Mouse (Mus musculus) Patski (cell line): ENCODE measurements around the gene Cd79a. TPM values are rescaled to one million over a fixed set of nuclear protein-coding genes. Genes with fewer than 3 reads are reported as not detected.

ENCODE experiments used
- ATAC-seq: fragments of 100-300 bp; one replicate; pipeline ENCODE4 v1.8.0; 2021
- CTCF ChIA-PET: fragments of 350-600 bp; sonication (Branson Sonifier 250); formaldehyde crosslinking; loops from one replicate; lab custom pipeline; 2022; ENCODE audit warnings: inconsistent platforms; lab: Charles Lee
- POLR2A ChIA-PET: fragments of 350-600 bp; sonication (Branson Sonifier 250); formaldehyde crosslinking; loops from one replicate; lab custom pipeline; 2022; ENCODE audit warnings: antibody characterized with exemption, inconsistent platforms; lab: Charles Lee
- DNase-seq: peaks from one replicate; pipeline ENCODE4 v3.0.0-alpha.2; 2011; ENCODE audit warnings: low read depth, low spot score
- H3K27me3 ChIP-seq: fragments of 371-371 bp; one replicate; pipeline ENCODE4 v1.5.1; 2021
- CTCF ChIP-seq: fragments of 100-300 bp; IDR thresholded peaks from one replicate; pipeline ENCODE4 v1.5.1; 2021
- in situ Hi-C: fragments of 300-500 bp; cut with MboI; formaldehyde crosslinking; loops from 3 replicates; pipeline ENCODE4 v1.11.1; 2018; ENCODE audit warnings: low pct_unique_long_range_greater_than_20kb, mixed read lengths
- polyA plus RNA-seq: library from polyadenylated mRNA; unstranded; gene quantifications from one replicate; pipeline ENCODE4 v1.2.3, GENCODE M21; 2021

Cd79a gene
- polyA plus RNA-seq, 1 experiment from 2014 or later: not detected

DNA sequence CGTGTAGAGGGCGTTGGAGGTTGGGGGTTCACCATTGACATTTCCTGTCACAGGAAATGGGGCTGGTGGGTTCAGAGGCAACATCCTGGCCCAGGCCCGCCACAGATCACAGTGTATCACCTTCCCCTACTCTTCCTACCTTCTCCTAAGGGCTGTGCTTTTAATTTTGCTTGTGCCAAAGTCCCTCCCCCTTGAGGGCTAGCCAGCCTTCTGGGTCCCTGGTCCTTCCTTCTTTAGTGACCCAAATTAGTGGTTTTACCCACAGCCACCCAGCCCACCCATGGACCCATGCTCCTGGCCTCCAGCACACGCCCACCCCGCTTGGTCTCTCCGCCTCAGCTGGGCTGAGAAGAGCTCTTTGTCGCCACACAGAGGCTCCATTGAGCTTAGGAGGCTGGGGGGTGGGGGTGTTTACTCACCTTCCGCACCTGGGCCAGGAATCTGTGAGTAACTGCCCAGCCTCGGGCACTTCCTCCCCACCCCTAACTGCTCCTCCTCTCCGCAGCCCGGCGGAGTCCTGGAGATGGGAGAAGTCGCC, 10.1 kb downstream of the Cd79a start:
- H3K27me3 ChIP-seq: no peaks in the 10 kb centered on the region
- no peak for TF ChIP-seq CTCF
- ATAC-seq (no peak), DNase-seq (no peak)
- CTCF ChIA-PET: interaction anchor here (0.7 to 1.2 kb wide), 2 partner anchors 17 to 63 kb away, joined by 3 read pairs; no protein-coding TSS in a partner anchor
- in situ Hi-C loops: no loop called here
- POLR2A ChIA-PET: interaction anchor here (0.6 to 1.0 kb wide), 2 partner anchors 11 to 20 kb away, joined by 3 to 4 read pairs; no protein-coding TSS in a partner anchor

DNA sequence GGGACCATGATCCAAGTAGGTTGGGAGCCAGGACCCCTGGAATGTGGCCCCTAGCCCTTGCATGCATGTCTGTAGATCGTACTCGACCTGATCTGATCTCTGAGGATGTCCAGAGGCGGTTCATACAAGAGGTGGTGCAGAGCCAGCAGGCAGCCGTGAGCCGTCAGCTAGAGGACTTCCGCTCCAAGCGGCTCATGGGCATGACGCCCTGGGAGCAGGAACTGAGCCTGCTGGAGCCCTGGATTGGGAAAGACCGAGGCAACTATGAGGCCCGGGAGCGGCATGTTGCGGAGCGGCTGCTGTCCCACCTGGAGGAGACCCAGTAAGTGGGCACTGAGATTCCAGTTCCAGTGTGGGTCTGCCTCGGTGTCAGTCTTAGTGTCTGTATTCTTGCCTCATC, 15.3 kb downstream of the Cd79a start:
- no peak for ATAC-seq
- DNase-seq: no peak
- in situ Hi-C loops: no loop called here
- ChIA-PET CTCF (no interaction called here), POLR2A (no interaction called here)
- no peaks in the 10 kb centered on the region for H3K27me3 ChIP-seq
- TF ChIP-seq CTCF: no peak

DNA sequence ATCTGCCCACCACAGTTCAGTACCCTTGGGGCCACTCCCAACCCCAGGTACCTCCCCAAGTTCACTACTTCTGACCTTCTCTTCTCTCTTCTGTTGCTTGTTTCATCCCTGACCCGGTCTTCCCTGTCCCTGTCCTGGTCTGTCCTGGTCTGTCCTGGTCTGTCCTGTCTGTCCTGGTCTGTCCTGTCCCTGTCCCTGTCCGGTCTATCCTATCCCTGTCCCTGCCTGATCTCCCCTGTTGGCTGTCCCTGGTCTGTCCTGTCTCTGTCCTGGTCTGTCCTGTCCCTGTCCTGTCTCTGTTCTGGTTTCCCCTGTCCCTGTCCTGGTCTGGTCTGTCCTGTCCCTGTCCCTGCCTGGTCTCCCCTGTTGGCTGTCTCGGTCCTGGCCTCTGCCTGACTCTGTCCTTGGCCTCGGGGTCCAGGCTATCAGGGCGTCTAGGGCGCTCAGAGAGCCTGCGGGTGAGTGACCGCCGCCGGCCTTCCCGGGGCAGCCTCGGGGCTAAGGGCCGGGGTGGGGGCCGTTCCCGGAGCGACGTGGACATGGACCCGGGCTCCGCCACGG, 21.7 kb downstream of the Cd79a start:
- TF ChIP-seq CTCF: no peak
- CTCF ChIA-PET: interaction anchor here (1.7 kb wide), 1 partner anchor 28 kb away, joined by 3 read pairs; no protein-coding TSS in a partner anchor
- in situ Hi-C loops: no loop called here
- POLR2A ChIA-PET: no interaction called here
- H3K27me3 ChIP-seq: no peaks in the 10 kb centered on the region
- DNase-seq (no peak), ATAC-seq (no peak)

DNA sequence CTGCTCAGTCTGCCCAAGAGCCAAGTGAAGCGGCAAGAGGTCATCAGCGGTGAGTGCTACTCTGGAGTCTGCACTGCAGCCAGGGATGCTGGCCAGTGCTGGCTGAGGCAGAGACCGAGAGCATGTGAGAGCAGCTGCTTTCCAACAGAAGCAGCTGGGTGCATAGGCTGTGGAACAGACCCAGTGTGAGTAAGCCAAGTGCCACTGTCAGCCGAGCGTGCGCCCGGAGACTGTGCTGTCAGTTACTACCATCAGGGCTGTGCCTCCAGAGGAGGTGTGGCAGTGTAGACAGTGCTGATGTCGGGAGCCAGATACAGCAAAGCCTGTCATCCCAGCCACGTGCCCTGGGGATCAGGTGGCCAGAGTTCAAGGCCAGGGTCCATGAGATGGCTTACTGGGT, 22.5 kb downstream of the Cd79a start:
- POLR2A ChIA-PET: no interaction called here
- TF ChIP-seq CTCF: no peak
- no peak for DNase-seq
- CTCF ChIA-PET: no interaction called here
- in situ Hi-C loops: no loop called here
- no peak for ATAC-seq
- no peaks in the 10 kb centered on the region for H3K27me3 ChIP-seq

DNA sequence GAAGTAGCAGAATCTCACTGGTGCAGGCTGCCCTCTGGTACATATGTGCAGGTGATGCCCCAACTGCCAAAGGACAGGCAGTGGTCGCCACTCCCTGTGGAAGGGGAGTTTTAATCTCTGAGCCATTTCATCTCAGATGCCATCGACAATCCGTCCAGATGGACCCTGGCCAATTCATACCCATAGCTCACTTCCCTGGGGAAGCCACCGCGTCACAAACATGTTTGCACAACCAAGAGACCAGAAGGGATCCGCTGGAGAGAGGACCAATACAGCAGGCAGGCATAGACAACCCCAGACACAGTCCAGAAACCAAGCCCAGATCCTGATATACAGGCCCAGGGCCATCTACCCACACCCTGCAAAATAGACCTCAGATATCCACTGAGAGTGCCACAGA, 33.3 kb downstream of the Cd79a start:
- POLR2A ChIA-PET: no interaction called here
- peaks cover 36% of the 10 kb centered on the region for H3K27me3 ChIP-seq
- TF ChIP-seq CTCF: no peak
- CTCF ChIA-PET: no interaction called here
- in situ Hi-C loops: no loop called here
- ATAC-seq (no peak), DNase-seq (no peak)

DNA sequence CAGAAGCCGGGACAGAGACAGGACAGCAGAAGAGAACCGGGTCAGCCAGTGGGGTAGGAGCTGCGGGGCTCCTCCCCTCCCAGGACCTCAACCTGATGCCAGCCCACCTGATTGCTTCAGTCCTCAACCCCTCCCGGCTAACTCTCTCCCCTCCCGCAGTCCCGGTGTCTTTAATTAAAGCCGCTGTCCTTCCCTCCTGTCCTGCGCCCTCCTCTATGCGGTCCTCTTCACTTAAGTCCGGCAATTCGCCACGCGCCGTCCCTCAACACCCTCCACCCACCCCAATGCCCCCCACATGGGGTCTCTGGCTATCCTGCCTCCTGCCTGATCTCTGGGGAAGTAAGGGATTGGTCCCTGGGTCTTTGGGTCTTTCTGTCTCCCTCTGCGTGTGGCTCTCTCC, 34.5 kb downstream of the Cd79a start:
- in situ Hi-C loops: no loop called here
- POLR2A ChIA-PET: no interaction called here
- CTCF ChIA-PET: no interaction called here
- DNase-seq (no peak), ATAC-seq (no peak)
- TF ChIP-seq CTCF: no peak
- peaks cover 36% of the 10 kb centered on the region for H3K27me3 ChIP-seq

DNA sequence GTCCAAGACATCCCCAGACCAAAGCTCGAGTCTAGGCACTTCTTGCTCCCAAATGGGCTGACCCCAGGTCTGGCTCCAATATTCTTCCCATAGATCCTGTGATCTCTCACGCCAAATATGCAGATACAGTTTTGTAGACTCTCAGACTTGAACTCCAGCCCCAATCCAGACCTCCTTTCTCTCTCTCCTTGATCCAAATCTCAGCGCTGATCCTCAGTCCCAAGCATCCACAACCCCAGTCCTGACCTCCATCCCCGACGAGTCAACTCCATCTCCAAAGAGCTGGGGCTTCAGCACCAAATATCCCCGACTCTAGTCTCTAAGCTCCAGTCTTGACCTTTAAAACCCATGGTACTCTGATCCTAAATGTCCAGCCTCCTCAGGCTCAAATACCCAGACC, 46.5 kb downstream of the Cd79a start:
- CTCF ChIA-PET: no interaction called here
- DNase-seq: no peak
- in situ Hi-C loops: no loop called here
- POLR2A ChIA-PET: no interaction called here
- ATAC-seq: no peak
- peaks cover 57% of the 10 kb centered on the region for H3K27me3 ChIP-seq
- no peak for TF ChIP-seq CTCF

DNA sequence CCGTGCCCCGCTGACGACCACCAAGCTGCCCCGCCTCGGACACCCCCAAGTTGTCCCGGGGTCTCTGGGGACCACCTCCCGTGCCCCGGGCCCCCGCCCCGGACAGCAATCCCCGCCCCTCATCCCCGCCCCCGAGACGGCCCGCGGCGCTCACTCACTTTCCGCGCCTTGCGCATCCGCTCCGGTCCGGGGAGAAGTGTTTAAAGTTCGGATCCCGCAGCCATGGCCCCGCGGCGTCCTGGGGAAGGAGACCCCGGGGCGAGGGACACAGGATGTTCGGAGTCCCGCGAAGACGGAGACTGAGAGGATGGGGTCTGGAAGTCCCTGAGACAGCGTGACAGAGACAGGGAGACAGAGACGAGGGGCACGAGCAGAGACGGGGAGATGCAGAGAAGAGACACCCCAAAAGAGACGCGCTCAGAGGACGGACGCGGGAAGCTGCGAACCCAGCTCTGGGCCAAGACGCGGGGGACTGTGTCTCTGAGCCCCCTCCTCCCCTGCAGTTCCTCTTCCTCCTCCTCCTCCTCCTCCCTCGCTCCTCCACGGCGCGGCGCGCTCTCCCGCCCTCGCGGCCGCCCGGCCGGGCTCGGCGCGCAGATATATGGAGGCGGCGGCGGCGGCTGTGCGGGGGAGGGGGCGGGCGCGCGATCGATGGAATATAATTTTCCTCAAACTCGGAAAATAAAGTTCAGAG, 47.2 kb downstream of the Cd79a start, which contains the start of gene Gm4881:
Gm4881 (minus strand) TSS at position 238 of the 694 bp plus-strand sequence.
- no peak for TF ChIP-seq CTCF
- H3K27me3 ChIP-seq: peaks cover 64% of the 10 kb centered on the region
- in situ Hi-C loops: no loop called here
- DNase-seq (no peak), ATAC-seq (no peak)
- ChIA-PET POLR2A (interaction anchor here (0.7 kb wide), 1 partner anchor 127 kb away, joined by 3 read pairs; no protein-coding TSS in a partner anchor), CTCF (no interaction called here)

DNA sequence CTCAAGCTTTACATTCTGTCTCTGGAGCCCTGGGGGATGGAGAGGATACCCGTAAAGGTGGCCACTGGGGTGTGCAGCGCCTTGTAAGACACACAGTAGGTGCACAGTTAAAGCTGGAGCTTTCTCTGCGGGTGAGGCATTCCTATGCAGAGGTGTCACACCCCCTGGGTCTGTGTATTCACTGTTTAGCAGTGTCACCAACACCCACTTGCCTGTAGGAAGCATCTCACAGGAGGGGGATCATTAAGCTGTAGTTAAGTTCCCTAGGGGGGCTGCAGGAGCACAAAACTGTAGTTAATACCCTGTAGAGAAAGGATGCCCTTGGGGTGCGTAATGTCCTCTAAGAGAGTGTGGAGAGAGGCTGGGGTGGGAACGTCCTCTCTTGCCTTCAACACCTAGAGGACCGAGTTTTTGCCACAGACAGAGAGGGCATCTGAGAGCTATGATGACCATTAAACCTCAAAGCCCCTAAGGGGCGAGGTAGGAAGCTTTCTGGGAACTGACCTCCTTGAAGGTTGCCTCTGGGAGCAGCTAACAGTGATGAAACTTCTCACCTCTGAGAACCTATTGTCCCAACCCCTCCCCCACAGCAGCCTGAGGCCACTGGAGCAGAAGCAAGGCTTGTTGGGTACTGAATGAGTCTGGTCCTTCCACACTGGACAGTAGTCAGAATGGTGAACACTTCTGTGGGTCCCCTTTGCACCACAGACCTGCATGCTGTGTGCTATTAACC, 50.3 kb downstream of the Cd79a start:
- in situ Hi-C loops: no loop called here
- CTCF ChIA-PET: interaction anchor here (0.6 to 0.7 kb wide), 2 partner anchors 10 to 130 kb away, joined by 3 to 4 read pairs; no protein-coding TSS in a partner anchor
- ATAC-seq: no peak
- peaks cover 82% of the 10 kb centered on the region for H3K27me3 ChIP-seq
- DNase-seq: no peak
- no peak for TF ChIP-seq CTCF
- POLR2A ChIA-PET: interaction anchor here (0.6 kb wide), 1 partner anchor 384 kb away, joined by 4 read pairs; no protein-coding TSS in a partner anchor

DNA sequence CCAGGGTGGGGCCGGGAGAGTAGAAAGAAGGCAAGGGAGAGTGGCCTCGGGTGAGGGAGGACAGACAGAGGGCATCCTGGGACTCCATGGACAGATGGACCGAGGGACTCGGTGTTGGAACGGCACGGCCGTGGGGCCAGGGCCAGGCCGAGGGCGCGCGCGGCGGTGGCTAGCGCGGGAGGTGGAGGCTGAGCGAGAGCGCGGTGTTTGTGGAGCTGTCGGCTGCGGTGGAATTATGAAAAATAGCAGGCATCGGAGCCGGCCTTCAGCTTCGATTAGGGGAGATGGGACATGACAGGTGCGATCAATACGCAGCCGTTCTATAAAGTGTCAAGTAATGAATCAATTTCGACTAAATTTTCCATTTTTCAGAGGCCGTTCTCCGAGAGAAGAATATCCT, 51.6 kb downstream of the Cd79a start:
- in situ Hi-C loops: no loop called here
- peaks cover 81% of the 10 kb centered on the region for H3K27me3 ChIP-seq
- TF ChIP-seq CTCF: no peak
- ChIA-PET CTCF (interaction anchor here (1.1 kb wide), 1 partner anchor 8 kb away, joined by 4 read pairs; no protein-coding TSS in a partner anchor), POLR2A (no interaction called here)
- no peak for ATAC-seq
- DNase-seq: no peak
